Mouse (Mus musculus) embryo, embryonic 11.5 days (tissue): ENCODE results near the gene Gm21974.
"Not testable (repeated sequence)": the region's sequence is repeated elsewhere in the genome, so short reads cannot be mapped to it uniquely, and the experiment has no call there.

Source experiments
- DNase-seq: peaks from one replicate; pipeline ENCODE4 v3.0.0-alpha.2; 2012; ENCODE audit warnings: low read depth, low spot score

Gm21974 gene

GRCm38 (mm10) chr7:127895442-127895841 lies at the start of gene Gm21974, which contains the start of gene Vkorc1:
Gene Gm21974 (minus strand): TSS chr7:127895454.
Gene Vkorc1 (minus strand): TSS chr7:127895617.
- DNase-seq = peak; percentile 92

GRCm38 (mm10) chr7:127944614-127945013 lies 49.4 kb upstream of the Gm21974 start:
- no peak for DNase-seq

GRCm38 (mm10) chr7:127942097-127942496 lies 46.8 kb upstream of the Gm21974 start:
- not testable (repeated sequence) for DNase-seq

- DNase-seq = no peak
Observed at GRCm38 (mm10) chr7:127936216-127936884, 41.1 kb upstream of the Gm21974 start.

- no peak for DNase-seq
Observed at GRCm38 (mm10) chr7:127935748-127936159, 40.5 kb upstream of the Gm21974 start.

GRCm38 (mm10) chr7:127935028-127935722 lies 39.9 kb upstream of the Gm21974 start:
- DNase-seq = peak; percentile 91

DNA sequence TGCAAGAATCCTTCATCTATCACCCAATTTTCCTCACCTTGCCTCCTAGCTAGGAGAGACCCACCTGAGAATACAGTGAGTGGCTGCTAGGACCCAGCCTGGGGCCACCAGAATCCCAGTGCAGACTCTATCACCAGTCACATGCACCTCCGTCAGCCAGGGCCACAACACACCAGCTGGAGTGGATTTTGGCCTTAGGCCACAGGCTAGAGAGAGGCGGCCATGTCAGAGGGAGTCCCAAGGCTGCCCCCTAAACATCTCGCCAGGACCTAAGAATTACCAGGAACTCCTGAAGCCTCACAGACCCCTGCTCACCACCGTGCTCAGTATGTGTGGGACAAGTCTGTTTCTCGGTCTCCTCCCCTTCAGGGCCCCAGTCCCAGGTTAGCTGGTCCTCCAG lies 38.8 kb upstream of the Gm21974 start:
- DNase-seq = no peak

DNA sequence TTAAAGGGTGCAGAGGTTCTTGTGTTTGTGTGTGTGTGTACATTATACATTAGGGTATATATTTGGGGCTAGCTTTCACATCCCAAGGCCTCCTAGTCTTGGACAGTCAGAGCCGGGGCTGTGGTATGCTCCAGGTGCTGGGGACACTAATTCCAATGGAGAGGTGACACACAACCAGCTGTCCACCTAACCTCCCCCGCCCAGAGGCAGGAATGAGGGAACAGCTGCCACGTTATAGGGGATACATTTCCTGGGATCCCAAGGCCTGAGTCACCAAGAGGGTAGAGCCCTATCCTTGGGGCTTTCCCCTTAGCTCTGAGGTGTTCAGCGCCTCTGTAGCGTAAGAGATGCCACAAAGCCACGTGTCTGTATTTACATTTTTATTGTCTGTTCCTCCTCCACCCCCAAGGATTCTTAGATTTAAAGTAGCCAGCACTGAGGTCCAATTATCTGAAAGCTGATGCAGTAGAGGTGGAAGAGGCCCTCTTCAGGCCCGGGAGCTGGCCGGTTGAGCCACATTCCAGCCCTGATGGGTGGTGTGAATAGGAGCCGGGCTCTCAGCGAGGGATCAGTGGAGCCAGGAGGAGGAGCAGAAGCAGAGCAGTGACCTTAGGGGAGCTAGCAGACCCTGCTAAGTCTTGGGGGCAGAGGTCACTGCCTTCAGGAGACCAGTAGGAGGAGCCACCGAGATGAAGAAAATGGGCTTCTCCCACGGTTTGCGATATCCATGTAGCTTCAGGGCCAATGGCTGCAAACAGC lies 37.2 kb upstream of the Gm21974 start:
- no peak for DNase-seq

DNA sequence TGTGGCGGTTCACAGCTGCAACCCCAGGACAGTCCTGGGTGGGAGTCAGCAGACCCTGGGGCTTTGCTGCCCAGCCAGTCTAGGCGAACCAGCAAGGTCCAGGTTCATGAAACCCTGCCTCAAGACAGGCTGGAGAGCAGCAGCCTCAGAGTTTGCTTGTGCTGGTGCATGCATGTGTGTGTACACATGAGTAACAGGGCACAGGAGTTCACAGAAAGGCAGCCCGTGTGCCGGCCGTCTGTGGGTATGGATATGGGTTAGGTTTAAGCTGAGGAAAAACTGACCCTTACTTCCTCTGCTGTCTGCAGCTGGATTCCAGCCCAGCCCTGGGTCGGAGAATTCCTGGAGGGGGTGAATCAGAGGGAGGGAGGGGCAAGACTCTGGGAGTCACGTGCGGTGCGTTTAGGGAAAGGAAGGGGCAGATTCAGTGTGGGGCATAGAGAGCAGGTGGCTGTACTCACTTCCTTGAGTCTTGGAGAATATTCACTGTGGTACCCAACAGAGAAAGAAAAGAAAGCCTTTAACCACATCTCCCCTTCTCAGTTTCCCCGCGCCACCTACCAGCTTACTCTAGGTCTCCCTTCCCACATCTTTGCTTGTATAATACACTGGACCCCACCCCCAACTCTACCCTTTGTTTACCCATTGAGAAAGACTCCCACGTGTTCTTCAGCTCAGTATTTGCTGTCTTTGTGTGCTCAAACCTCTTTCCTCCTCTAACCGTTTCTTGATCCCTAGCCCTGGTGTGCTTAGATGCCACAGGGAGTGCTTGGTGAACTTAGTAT lies 36.3 kb upstream of the Gm21974 start:
- DNase-seq = no peak

- DNase-seq = no peak
Observed at GRCm38 (mm10) chr7:127930636-127931035, 35.4 kb upstream of the Gm21974 start.

GRCm38 (mm10) chr7:127929923-127930322 lies 34.7 kb upstream of the Gm21974 start, which contains the start of gene Prss8:
Gene Prss8 (minus strand): TSS chr7:127930104.
- DNase-seq = no peak

DNA sequence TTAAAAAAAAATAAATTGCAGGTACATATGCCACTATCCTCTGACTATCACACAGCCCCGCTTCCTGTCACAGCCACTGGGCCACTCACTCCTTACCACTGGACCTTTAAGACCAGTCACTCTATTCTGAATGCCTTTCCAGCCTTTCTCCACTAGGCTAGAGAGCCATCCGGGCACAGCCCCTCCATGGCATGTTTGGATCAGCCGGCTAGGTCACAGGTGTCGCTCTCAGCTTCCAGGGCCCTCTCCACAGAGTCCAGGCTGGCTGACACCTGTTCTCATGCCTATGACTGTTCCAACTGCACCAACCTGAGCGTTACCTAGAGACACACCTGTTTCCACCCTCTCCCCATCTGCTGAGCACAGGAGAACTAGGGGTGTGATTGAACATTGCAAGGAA lies 33.3 kb upstream of the Gm21974 start:
- no peak for DNase-seq

DNA sequence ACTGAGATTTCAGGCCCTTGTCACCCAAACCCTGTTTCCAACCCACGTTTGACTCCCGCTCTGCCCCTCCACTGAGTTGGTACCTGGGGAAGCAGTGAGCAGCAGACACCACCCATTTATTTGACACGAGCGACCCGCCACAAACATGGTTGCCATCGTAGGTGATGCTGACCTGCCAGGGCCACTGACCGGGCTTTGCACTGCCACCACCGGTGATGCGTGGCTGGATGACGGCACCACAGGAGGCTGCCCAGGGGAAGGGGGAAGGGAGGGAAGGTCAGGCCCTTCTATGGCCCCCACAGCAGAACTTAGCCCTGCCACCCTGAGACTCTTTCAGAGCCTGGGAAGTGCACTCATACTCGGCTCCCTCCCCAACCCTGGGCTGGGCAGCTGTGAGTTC lies 32.5 kb upstream of the Gm21974 start:
- DNase-seq = no peak

DNA sequence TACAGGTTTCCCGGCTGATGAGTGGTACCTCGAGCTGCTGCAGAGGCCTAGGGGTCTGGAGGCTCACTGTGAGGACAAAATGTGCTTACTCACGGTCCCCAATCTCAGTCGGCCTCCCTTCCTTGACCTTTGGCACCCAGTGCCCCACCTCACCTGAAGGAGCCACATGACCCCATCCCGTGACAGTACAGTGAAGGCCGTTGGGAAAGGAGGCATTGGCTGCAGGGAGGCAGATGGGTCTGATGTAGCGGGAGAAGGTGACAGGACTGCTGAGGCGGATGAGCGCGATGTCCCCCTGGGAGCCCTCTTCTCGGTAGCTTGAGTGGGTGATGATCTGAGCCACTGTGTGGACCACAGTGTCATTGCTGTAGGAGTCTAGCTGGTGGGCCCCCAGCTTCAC lies 31.6 kb upstream of the Gm21974 start:
- no peak for DNase-seq

DNA sequence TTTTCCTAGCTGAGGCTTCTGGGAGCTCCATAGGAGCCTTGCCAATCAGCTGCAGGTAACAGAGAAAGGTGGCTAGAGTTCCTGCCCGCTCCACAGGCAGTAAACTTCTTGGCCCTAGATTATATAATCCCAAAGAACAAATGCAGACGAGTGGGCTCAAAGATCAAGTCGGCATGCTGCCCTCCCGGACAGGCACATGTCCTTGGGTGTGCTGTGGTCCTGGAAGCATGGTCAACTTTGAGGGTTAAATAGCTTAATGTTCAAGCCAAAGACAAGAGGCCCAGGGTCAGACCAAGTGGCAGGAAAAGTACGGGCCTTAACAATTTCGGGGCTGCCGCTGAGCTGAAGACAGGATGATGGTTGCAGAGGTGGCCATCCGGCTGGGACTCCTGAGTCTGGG lies 30.8 kb upstream of the Gm21974 start:
- no peak for DNase-seq

- no peak for DNase-seq
Observed at GRCm38 (mm10) chr7:127925252-127925651, 30.0 kb upstream of the Gm21974 start.

- no peak for DNase-seq
Observed at GRCm38 (mm10) chr7:127923714-127924113, 28.5 kb upstream of the Gm21974 start.

GRCm38 (mm10) chr7:127922451-127923275 lies 27.4 kb upstream of the Gm21974 start:
- no peak for DNase-seq

- no peak for DNase-seq
Observed at GRCm38 (mm10) chr7:127921516-127921915, 26.3 kb upstream of the Gm21974 start.

DNA sequence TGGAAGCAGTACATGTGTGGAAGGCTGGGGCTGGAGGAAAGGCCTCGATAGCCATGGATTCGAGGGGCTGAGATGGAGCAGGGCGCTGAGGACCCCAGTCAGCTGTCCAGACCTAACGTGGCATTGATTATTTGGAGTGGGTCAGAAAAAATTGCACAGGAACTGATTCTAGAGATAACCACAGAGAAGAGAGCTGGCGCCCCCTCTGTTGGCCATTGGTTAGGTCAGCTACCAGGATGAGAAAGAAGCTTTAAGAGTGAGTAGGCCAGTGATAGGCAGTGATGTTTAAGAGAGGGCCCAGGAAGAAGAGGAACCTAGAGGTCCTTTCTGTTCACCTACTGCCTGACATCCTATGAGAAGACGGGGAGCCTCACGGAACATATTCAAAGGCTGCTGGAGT lies 24.0 kb upstream of the Gm21974 start:
- no peak for DNase-seq

DNA sequence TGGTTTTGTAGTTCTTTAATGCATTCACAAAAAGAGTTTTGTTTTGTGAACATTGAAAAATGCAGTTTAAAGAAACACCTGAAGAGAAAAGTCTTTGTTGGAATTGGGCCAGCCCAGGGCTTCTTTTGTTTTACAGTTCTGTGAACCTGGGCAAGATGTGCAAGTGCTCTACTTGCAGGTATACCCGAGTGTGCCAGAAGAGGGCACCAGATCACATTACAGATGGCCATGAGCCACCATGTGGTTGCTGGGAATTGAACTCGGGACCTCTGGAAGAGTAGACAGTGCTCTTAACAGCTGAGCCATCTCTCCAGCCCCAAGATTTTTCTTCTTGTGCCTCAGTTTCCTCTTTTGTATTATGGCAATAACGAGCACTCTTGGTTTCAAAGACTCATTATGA lies 22.9 kb upstream of the Gm21974 start:
- no peak for DNase-seq
